Mouse (Mus musculus) kidney, adult 10 weeks (tissue): Measurements from ENCODE around the gene Rps18. TPM values are rescaled to one million over a fixed set of nuclear protein-coding genes. Genes with fewer than 3 reads are reported as not detected.

Source experiments
- polyA plus RNA-seq: library from polyadenylated mRNA; stranded (reverse); fragments of 350-450 nt; fragmentation: Illumina TruSeq; extraction: RNeasy Lipid Tissue Mini Kit (QIAGEN cat#74804); gene quantifications from one replicate; pipeline ENCODE4 v1.2.3, GENCODE M21; 2014; ENCODE audit warnings: low read depth, low replicate concordance

The Rps18 gene
- polyA plus RNA-seq = 17.5 TPM

DNA sequence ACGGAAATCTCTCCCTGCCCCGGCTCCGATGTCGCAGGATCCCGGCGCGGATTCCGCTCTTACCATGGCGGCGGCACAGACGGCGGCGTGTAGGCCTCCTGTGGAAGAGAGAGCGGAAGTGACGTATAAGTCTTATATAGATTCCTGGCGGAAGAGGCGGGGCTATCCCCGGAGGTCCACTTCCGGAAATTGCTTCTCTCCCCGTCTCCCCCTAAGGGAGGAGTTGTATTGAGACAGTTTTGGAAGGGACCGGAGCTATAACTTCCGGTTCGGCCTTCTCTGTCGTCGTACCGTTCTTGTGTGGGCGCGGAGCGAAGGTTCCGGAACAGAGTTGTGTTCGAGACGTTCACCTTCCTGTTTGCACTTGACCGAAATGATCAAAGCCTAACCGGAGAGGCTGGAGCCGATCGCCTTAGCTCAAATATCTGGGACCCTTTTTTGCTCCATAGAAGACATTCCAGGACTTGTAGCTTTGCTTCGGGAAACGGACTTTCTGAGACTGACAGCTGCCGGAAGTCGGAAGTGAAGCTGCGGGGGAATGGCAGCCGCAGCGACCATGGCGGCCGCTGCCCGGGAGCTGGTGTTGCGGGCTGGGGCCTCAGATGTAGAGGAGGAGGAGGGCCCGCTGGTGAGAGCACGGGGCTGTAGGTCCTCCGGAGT, at the start of gene Rps18, which contains the start of gene Vps52:
Gene Rps18, minus strand, starts transcription at position 447 of the 660 bp plus-strand sequence.
Gene Vps52, plus strand, starts transcription at position 258 of the 660 bp plus-strand sequence.

GRCm38 (mm10) chr17:34000150-34000537, 44.3 kb upstream of the Rps18 start, which contains the start of gene H2-K1:
TSS of gene H2-K1 (minus strand) at chr17:34000347.

DNA sequence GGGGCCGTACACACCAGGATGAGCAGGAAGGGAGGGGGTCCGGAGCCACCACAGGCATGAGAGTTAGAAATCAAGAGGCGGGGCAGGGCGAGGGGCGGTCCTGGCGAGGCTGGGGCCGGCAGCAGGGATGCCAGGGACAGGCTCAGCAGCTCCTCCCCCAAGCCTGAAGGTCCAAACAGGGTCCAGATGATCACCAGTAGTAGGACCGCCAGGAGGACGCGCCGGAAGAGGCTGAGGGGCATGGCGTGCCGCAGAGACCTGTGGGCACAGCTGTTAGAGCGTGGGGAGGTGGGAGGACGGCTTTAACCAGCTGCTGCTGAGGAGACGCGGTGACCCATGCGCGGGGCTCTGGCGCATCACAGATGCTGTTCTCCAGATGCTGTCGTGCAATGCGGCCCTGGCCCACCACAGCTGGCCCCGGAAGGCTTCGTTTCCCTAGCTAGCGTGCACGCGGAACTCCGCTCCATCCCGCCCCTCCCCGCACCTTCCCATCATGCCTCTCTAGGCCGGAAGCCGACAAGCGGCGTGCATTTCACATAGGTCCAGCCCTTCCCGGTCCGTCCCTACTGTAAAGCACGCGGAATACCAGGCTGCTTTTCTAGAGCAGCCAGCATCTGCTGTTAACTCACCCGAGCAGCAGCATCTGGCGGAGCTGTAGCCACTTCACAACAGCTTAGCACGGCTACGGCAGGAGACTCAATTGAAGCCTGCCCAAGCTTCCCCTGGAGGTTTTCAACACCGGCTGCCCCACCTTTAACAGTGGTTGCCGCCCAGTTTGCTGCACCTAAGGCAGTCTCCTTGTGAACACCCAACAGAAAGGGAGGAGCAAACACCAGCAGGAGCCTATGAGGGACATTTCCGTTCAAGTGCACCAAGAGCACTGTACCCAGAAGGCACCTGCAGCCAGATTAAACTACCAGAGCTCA, 4.5 kb downstream of the Rps18 start, which contains the start of gene B3galt4:
Gene B3galt4, minus strand, starts transcription at position 468 of the 926 bp plus-strand sequence.

GRCm38 (mm10) chr17:33940206-33940805, 15.5 kb downstream of the Rps18 start, which contains the start of the genes Pfdn6 and Wdr46:
TSS of gene Pfdn6 (minus strand) at chr17:33940343.
TSS of gene Wdr46 (plus strand) at chr17:33940660.

GRCm38 (mm10) chr17:33929371-33930279, 26.2 kb downstream of the Rps18 start, which contains the start of gene Rgl2:
TSS of gene Rgl2 (plus strand) at chr17:33929543.

GRCm38 (mm10) chr17:33915671-33916250, 40.0 kb downstream of the Rps18 start, which contains the start of the genes Tapbp and Zbtb22:
TSS of gene Tapbp (plus strand) at chr17:33915899.
TSS of gene Zbtb22 (plus strand) at chr17:33915904.

GRCm38 (mm10) chr17:33909077-33909868, 46.5 kb downstream of the Rps18 start, which contains the start of gene Daxx:
TSS of gene Daxx (plus strand) at chr17:33909414.

GRCm38 (mm10) chr17:33904835-33905234, 51.0 kb downstream of the Rps18 start, which contains the start of gene Platr17:
TSS of gene Platr17 (plus strand) at chr17:33905135.

Other genes starting within 250 kb of the Rps18 start
- 18.5 TPM for gene March2, start 237.3 kb downstream of the Rps18 start, polyA plus RNA-seq
- gene Rab11b, start 195.5 kb downstream of the Rps18 start, polyA plus RNA-seq = 15.2 TPM
- 1.4 TPM for gene Angptl4, start 174.2 kb downstream of the Rps18 start, polyA plus RNA-seq
- gene Kank3, start 145.5 kb downstream of the Rps18 start, polyA plus RNA-seq = 10.2 TPM
- gene Rps28, start 131.4 kb downstream of the Rps18 start, polyA plus RNA-seq = 57.1 TPM
- gene Ndufa7, start 131.4 kb downstream of the Rps18 start, polyA plus RNA-seq = 17.8 TPM
- gene Cd320, start 112.9 kb downstream of the Rps18 start, polyA plus RNA-seq = 6.0 TPM
- gene Gm7029, start 82.2 kb downstream of the Rps18 start, polyA plus RNA-seq = not detected
- gene Kifc1, start 65.3 kb downstream of the Rps18 start, polyA plus RNA-seq = not detected
- gene Platr17, start 50.9 kb downstream of the Rps18 start, polyA plus RNA-seq = not detected
- 5.0 TPM for gene Daxx, start 46.6 kb downstream of the Rps18 start, polyA plus RNA-seq
- 17.3 TPM for gene Tapbp, start 40.1 kb downstream of the Rps18 start, polyA plus RNA-seq
- gene Zbtb22, start 40.1 kb downstream of the Rps18 start, polyA plus RNA-seq = 1.3 TPM
- 1.6 TPM for gene Rgl2, start 26.5 kb downstream of the Rps18 start, polyA plus RNA-seq
- gene Pfdn6, start 15.7 kb downstream of the Rps18 start, polyA plus RNA-seq = 15.7 TPM
- 0.24 TPM for gene Wdr46, start 15.3 kb downstream of the Rps18 start, polyA plus RNA-seq
- gene B3galt4, start 4.5 kb downstream of the Rps18 start, polyA plus RNA-seq = not detected
- gene Vps52, start 189 bp downstream of the Rps18 start, polyA plus RNA-seq = 2.9 TPM
- gene H2-K1, start 44.3 kb upstream of the Rps18 start, polyA plus RNA-seq = 78.8 TPM
- gene Ring1, start 68.7 kb upstream of the Rps18 start, polyA plus RNA-seq = 0.44 TPM
- gene H2-Ke6, start 72.1 kb upstream of the Rps18 start, polyA plus RNA-seq = 3.7 TPM
- 0.73 TPM for gene Slc39a7, start 75.7 kb upstream of the Rps18 start, polyA plus RNA-seq
- gene Rxrb, start 75.8 kb upstream of the Rps18 start, polyA plus RNA-seq = 0.77 TPM
- gene Col11a2, start 83.4 kb upstream of the Rps18 start, polyA plus RNA-seq = not detected
- not detected for gene H2-Oa, start 136.3 kb upstream of the Rps18 start, polyA plus RNA-seq
- gene H2-DMa, start 163.5 kb upstream of the Rps18 start, polyA plus RNA-seq = not detected
- 167 TPM for gene Brd2, start 166.6 kb upstream of the Rps18 start, polyA plus RNA-seq
- gene H2-DMb2, start 187.3 kb upstream of the Rps18 start, polyA plus RNA-seq = 0.44 TPM
- 7.9 TPM for gene H2-DMb1, start 197.1 kb upstream of the Rps18 start, polyA plus RNA-seq
- gene Tap1, start 231.6 kb upstream of the Rps18 start, polyA plus RNA-seq = 1.2 TPM
- not detected for gene Psmb9, start 231.8 kb upstream of the Rps18 start, polyA plus RNA-seq
- gene Psmb8, start 241.7 kb upstream of the Rps18 start, polyA plus RNA-seq = 0.73 TPM
- not detected for gene Tap2, start 247.5 kb upstream of the Rps18 start, polyA plus RNA-seq